Mouse (Mus musculus) heart, embryonic 14.5 days (tissue): ENCODE results near the gene Rnf24. TPM values are rescaled to one million over a fixed set of nuclear protein-coding genes. Genes with fewer than 3 reads are reported as not detected.

ENCODE experiments used
- ATAC-seq: fragments of 200-750 bp; cut with Nextera tagmentation; 2 replicates; pipeline ENCODE4 v1.8.0; 2017; ENCODE audit warnings: low read depth, moderate TSS enrichment; ENCODE audit not compliant: insufficient number of reproducible peaks, insufficient read depth, low FRiP score
- H3K27ac ChIP-seq, 2 experiments: fragments of 200-500 bp in 1 of 2; fragments of 300-500 bp in 1 of 2; sonication (generic) in 1 of 2; replicated peaks in 1 of 2; 2 replicates each; pipeline ENCODE4 v1.5.1; 2012 to 2014; ENCODE audit warnings: low read depth in 2 of 2, low read length in 2 of 2, control low read depth in 1 of 2, mild to moderate bottlenecking in 1 of 2, mixed read lengths in 1 of 2; ENCODE audit not compliant: control insufficient read depth in 1 of 2, insufficient read depth in 1 of 2
- H3K27me3 ChIP-seq: fragments of 300-500 bp; sonication (generic); 2 replicates; pipeline ENCODE4 v1.6.1; 2014; ENCODE audit warnings: mild to moderate bottlenecking, low read length, control low read depth; ENCODE audit not compliant: control insufficient read depth, insufficient read depth
- H3K36me3 ChIP-seq: fragments of 300-500 bp; sonication (generic); 2 replicates; pipeline ENCODE4 v1.6.1; 2014; ENCODE audit warnings: mild to moderate bottlenecking, control low read depth, low read length, mixed read lengths; ENCODE audit not compliant: control insufficient read depth, insufficient read depth
- H3K4me1 ChIP-seq, 2 experiments: fragments of 200-500 bp in 1 of 2; fragments of 300-500 bp in 1 of 2; sonication (generic) in 1 of 2; 2 replicates each; pipeline ENCODE4 v1.6.1; 2012 to 2014; ENCODE audit warnings: low read length in 2 of 2, control low read depth in 1 of 2, mixed read lengths in 1 of 2; ENCODE audit not compliant: control insufficient read depth in 2 of 2, insufficient read depth in 2 of 2
- H3K4me2 ChIP-seq: fragments of 300-500 bp; sonication (generic); 2 replicates; pipeline ENCODE4 v1.6.1; 2014; ENCODE audit warnings: mild to moderate bottlenecking, low read length
- H3K4me3 ChIP-seq, 2 experiments: fragments of 200-500 bp in 1 of 2; fragments of 300-500 bp in 1 of 2; sonication (generic) in 1 of 2; 2 replicates each; pipeline ENCODE4 v1.5.1; 2012 to 2014; ENCODE audit warnings: low read length in 2 of 2, mild to moderate bottlenecking in 2 of 2, control low read depth in 1 of 2, low read depth in 1 of 2, moderate library complexity in 1 of 2; ENCODE audit not compliant: control insufficient read depth in 1 of 2, insufficient read depth in 1 of 2
- H3K9ac ChIP-seq: fragments of 300-500 bp; sonication (generic); 2 replicates; pipeline ENCODE4 v1.6.1; 2014; ENCODE audit warnings: mild to moderate bottlenecking, low read length
- H3K9me3 ChIP-seq: fragments of 300-500 bp; sonication (generic); 2 replicates; pipeline ENCODE4 v1.6.1; 2016; ENCODE audit warnings: low read length, control low read depth; ENCODE audit not compliant: control insufficient read depth
- WGBS: fragments of 180-500 bp; shearing (Covaris S2); extraction: QIAGEN DNeasy Blood & Tissue Kit; methylation state at CpG from one replicate; pipeline ENCODE4 v1.1.7; 2014; 5-methylcytosine and 5-hydroxymethylcytosine counted together
- polyA plus RNA-seq: library from polyadenylated mRNA; unstranded; fragments of >200 nt; fragmentation: Nextera tagmentation; extraction: Ambion mirVana; gene quantifications from 2 replicates; pipeline ENCODE4 v1.2.1, GENCODE M21; 2014

The Rnf24 gene
- polyA plus RNA-seq, 1 experiment from 2014 or later = 2.0 TPM

DNA sequence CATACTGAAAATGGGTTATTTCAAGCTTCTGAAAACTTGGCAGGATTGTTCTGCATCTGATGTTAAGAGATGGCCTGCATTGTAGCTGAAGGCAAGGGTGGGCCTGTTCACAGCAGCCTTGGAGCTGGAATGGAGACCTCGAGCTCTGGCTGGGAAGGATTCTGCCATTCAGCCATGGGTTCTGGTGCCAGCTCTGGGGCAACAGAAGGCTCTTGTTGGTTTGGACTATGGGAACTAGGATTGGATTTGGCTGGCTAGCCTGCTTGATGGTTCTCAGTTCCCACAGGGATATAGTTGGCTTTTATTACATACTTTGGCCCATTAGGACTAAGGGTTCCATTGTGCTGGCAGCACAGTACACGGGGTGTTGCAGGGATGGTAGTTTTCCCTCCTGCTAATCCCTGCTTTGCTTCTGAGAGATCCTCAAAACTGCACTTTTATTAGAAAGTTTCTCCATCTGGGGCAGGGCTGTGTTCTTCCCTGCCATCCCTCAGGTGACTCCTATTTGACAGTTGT is 55.9 kb downstream of the Rnf24 start:
- no peaks in the 10 kb centered on the region for H3K27me3 ChIP-seq
- 87% methylated on average over 2 of the region's 2 CpGs for WGBS
- H3K4me2 ChIP-seq = no peak overlapping the region
- H3K9me3 ChIP-seq = no peaks in the 10 kb centered on the region
- H3K36me3 ChIP-seq = peaks cover 72% of the 10 kb centered on the region
- H3K4me1 ChIP-seq = no peaks in the 10 kb centered on the region
- H3K4me3 ChIP-seq = no peak overlapping the region
- no peak overlapping the region for H3K27ac ChIP-seq
- no peak for ATAC-seq
- H3K9ac ChIP-seq = no peak overlapping the region

DNA sequence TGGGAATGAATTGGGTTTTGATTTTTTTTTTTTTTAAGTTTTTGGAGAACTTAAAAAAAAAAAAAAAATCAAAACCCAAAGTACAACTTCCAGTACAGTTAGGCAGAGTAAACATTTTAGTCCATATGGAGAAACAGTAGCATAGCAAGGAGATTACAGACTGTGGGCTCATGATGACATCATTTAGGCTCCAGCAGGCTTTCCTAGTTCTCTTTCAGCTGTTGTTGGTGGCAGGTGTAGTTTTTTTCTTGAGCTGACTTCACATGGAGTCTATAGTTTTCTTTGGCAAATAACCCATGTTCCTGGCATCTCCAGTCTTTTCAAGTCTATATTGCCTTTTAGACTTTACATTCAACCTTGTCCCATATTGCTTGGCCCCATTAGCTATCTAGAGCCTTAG is 62.0 kb downstream of the Rnf24 start:
- Histone ChIP-seq H3K9me3 (no peaks in the 10 kb centered on the region), H3K27ac (no peak overlapping the region), H3K36me3 (peaks cover 82% of the 10 kb centered on the region), H3K4me3 (no peak overlapping the region), H3K4me2 (no peak overlapping the region), H3K27me3 (no peaks in the 10 kb centered on the region), H3K9ac (no peak overlapping the region), H3K4me1 (no peaks in the 10 kb centered on the region)
- no peak for ATAC-seq

DNA sequence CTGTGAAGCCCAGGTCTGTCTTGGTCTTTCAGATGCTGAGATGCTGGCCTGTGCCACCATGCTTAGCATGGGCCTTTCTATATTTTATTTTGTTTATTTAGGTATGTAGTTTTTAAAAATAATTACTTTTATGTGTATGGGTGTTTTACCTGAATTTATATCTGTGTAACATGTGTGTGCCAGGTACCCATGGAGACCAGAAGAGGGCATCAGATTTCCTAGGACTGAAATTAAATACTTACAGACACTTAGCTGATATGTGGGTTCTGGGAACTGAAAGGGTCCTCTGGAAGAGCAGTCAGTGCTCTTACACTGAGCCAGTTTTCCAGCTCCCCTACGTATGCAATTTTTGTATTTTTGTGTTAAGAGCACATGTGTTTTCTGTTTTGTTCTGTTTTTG is 66.4 kb downstream of the Rnf24 start:
- H3K4me3 ChIP-seq = no peak overlapping the region
- no peak overlapping the region for H3K4me2 ChIP-seq
- H3K4me1 ChIP-seq = no peaks in the 10 kb centered on the region
- peaks cover 71% of the 10 kb centered on the region for H3K36me3 ChIP-seq
- H3K9me3 ChIP-seq = no peaks in the 10 kb centered on the region
- no peaks in the 10 kb centered on the region for H3K27me3 ChIP-seq
- H3K9ac ChIP-seq = no peak overlapping the region
- H3K27ac ChIP-seq = no peak overlapping the region
- WGBS = 94% methylated on average over 1 of the region's 1 CpGs
- no peak for ATAC-seq

DNA sequence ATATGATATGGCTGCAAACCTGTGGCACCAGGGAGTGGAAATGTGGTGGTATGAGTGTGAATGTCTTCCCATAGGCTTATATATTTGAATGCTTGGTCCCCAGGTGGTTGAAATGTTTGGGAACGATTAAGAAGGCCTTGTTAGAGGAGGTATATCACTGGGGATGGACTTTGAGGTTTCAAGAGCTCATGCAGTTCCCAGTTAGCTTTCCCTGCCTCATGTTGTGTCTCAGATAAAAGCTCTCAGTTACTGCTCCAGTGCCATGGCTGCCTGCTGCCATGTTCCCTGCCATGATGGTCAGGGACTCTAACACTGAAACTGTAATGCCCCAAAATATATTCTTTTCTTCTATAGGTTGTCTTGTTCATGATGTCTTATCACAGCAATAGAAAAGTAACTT is 71.1 kb downstream of the Rnf24 start:
- peaks cover 78% of the 10 kb centered on the region for H3K36me3 ChIP-seq

DNA sequence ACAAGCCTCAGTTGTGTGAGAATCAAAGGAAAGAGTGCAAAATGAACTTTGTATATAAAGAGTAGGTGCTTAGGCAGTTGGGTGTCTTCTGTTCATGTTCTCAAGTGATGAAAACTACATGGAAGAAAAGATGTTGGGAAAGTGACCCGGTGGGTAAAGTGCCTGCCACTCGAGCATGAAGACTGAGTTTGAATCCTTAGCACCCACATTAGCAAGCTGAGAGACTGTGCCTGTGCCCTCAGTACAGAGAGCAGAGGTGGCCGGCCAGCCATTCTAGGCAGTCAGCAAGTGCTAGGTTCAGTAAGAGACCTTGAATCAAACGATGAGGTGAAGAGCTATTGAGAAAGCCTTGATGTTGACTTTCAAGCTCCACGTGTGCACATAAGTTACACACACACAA is 76.0 kb downstream of the Rnf24 start:
- H3K9me3 ChIP-seq = no peaks in the 10 kb centered on the region
- H3K4me2 ChIP-seq = no peak overlapping the region
- no peak overlapping the region for H3K27ac ChIP-seq
- no peak overlapping the region for H3K9ac ChIP-seq
- H3K36me3 ChIP-seq = peaks cover 77% of the 10 kb centered on the region
- ATAC-seq = no peak
- H3K4me1 ChIP-seq = no peaks in the 10 kb centered on the region
- H3K27me3 ChIP-seq = no peaks in the 10 kb centered on the region
- H3K4me3 ChIP-seq = no peak overlapping the region
- WGBS = 85% methylated on average over 5 of the region's 5 CpGs

More for the DNA sequence above, 71.1 kb downstream of the Rnf24 start:
- H3K4me3 ChIP-seq = no peak overlapping the region
- H3K27me3 ChIP-seq = no peaks in the 10 kb centered on the region
- H3K4me2 ChIP-seq = no peak overlapping the region
- H3K9me3 ChIP-seq = no peaks in the 10 kb centered on the region
- no peaks in the 10 kb centered on the region for H3K4me1 ChIP-seq
- WGBS = 85% methylated on average over 1 of the region's 1 CpGs
- no peak overlapping the region for H3K9ac ChIP-seq
- ATAC-seq = no peak
- H3K27ac ChIP-seq = no peak overlapping the region

DNA sequence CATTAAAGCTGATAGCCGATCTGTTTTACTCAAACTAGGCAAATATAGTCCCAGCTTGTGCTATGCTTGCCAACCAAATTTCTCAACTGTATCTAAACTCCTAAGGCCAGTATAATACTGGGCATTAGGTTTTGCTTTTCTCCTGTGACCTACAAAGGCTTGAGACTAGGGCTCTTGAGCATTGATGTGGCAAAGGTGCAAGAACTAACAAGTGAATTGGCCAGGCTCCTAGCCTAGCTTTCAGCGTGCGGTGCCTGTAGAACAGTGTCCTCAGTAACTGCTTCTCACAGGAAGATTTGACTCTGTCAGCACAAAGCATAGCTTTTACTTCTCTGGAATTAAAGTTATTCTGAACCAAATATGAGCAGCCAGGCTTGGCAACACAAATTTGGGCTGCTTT is 77.2 kb downstream of the Rnf24 start:
- Histone ChIP-seq H3K27ac (no peak overlapping the region), H3K9me3 (no peaks in the 10 kb centered on the region), H3K9ac (no peak overlapping the region), H3K4me2 (no peak overlapping the region), H3K27me3 (no peaks in the 10 kb centered on the region), H3K4me3 (no peak overlapping the region), H3K4me1 (no peaks in the 10 kb centered on the region), H3K36me3 (peaks cover 65% of the 10 kb centered on the region)
- 91% methylated on average over 3 of the region's 3 CpGs for WGBS
- ATAC-seq = no peak

DNA sequence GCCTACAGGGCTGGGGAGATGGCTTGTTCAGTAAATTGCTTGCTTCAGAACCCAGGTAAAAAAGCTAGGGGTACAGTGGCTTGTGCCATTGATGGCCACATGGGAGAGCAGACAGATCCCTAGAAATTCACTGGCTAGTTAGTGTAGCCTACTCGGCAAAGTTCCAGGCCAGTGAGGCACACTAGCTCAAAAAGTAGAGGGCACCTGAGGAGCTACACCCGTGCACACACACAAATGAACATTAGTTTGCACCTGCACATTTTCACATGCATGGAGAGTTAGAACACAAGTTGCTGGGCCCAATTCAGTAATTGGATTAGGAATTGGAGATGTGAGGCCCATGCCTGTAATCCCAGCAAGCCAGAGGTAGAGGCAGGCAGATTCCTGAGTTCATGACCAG is 87.6 kb downstream of the Rnf24 start:
- 87% methylated on average over 2 of the region's 2 CpGs for WGBS
- H3K9me3 ChIP-seq = no peaks in the 10 kb centered on the region
- ATAC-seq = no peak
- H3K27me3 ChIP-seq = no peaks in the 10 kb centered on the region
- H3K4me3 ChIP-seq = no peak overlapping the region
- peaks cover 12 to 33% of the 10 kb centered on the region in 2 experiments for H3K4me1 ChIP-seq
- no peak overlapping the region for H3K9ac ChIP-seq
- H3K4me2 ChIP-seq = no peak overlapping the region
- peaks cover 4% of the 10 kb centered on the region; the same call in 1 of the 2 replicates for H3K36me3 ChIP-seq
- H3K27ac ChIP-seq = no peak overlapping the region

DNA sequence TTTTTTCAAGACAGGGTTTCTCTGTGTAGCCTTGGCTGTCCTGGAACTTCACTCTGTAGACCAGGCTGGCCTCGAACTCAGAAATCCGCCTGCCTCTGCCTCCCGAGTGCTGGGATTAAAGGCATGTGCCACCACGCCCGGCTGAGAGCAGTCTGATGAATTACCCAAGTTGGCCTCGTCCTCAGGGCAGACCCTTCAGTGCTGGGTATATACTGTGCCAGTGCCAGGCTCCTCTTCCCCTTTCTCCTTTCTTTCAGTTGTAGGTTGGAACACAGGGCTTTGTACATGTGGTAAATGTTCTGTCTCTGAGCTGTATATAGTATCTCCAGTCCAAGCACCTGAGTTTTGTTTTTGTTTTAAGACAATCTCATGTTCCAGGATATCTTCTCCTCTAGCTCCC is 88.7 kb downstream of the Rnf24 start:
- Histone ChIP-seq H3K9ac (peak overlapping the region; percentile 85; the same call in 1 of the 2 replicates), H3K27me3 (no peaks in the 10 kb centered on the region), H3K4me3 (peak overlapping the region in 1 of 2 experiments; percentile 79; a peak in 1 of 4 replicates), H3K4me1 (peaks cover 12 to 35% of the 10 kb centered on the region in 2 experiments), H3K9me3 (no peaks in the 10 kb centered on the region), H3K4me2 (peak overlapping the region; percentile 90), H3K36me3 (peaks cover 4% of the 10 kb centered on the region; the same call in 1 of the 2 replicates), H3K27ac (no peak overlapping the region)
- 75% methylated on average over 6 of the region's 6 CpGs for WGBS
- no peak for ATAC-seq
